Mouse (Mus musculus): ENCODE measurements around the gene Slc7a1.

Slc7a1 gene

DNA sequence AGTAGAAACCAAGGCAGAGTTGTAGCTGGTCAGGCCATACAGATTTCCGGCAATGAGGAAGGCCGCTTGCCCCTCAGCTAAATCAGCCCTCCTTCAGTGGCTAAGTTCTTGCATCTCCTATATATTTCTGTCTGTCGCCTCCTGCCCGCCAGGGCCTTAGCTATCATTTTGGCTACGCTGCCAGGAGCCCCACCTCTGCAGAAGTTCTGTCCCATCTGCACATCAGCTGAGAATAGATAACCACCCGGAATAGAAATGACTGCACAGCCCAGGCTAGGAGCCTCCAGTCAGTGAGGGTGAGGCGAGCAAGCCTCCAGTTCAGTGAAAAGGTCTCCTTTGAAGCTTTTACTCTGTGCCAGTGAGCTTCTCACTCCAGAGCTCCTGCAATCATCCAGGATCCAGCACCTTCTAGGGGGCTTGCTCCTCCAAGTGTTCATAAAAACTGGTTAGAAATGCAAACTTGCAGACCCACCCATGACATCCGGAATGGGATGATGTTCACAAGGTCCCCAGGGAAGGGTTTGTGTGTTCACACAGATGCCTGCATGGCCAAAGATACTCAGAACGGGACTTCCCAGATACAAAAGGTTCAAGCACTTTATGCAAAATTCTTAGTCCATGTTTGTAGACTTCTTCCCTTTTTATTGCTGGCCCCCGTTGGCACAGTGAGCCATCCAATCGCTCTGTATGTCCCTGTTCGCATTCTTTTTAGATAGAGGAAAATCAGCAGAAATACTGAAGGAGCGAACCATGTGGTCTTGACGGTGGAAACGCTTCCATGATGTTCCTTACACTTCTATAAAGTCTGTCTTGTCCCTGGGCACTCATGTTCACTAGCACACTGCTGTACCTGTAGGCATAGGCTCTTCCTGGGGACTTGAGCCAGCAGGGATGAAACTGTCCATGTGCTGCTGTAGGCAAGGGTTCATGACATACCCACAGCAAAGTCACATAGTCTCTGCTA, 10.4 kb downstream of the Slc7a1 start:
- DNase-seq: no peak

DNA sequence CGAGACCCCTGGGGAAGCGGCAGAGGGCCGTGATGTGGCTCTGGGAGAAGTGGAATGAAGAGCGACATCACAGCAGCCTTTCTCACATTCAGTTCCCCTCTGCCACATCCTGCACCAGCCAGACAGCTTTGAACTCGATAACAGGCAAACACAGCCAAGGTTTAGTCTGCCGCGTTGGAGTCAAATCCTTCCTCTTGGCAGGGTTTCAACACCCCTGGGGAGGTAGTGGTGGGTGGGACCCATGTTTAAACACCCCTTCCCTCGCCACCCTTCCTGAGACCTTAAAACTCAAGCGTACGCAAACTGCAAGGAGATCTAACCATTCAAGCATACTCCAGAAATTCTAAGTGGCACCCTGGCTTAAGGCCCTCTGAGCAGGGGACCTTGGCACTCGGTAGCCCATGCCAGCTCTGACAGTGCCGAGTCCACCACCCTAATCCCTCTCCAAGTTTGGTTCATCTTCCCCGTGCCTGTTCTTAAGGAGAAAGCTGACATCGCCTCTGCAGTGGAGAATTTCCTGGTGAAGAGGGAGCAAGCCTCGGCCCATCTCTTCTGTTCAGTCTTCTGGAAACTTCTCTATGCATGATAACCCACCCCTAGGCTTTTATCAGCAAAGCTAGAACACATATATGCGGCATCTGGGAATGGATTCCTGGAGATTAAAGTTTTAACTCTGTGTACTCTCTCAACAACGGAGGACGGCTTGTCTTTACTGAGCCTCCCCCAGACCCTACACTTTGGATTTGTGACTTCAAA, 11.3 kb downstream of the Slc7a1 start:
- peak in 1 of 2 experiments; percentile 51 for DNase-seq

DNA sequence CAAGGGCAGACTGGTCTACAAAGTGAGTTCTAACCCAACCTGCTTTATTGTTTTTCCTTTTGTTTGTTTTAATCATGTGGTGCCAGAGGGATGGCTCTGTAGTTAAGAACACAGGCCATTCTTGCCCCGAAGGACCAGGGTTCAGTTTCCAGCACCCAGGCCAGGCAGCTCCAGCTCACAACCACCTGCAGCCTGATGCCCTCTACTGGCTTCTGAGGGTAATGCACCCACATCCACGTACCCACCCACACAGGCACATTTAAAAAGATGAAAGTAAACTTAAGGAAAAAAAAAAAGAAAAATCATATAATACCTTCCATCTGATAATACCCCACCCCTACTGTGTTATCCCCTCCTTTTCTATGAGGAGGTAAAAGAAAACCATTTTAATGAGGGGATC, 11.9 kb downstream of the Slc7a1 start:
- no peak for DNase-seq

DNA sequence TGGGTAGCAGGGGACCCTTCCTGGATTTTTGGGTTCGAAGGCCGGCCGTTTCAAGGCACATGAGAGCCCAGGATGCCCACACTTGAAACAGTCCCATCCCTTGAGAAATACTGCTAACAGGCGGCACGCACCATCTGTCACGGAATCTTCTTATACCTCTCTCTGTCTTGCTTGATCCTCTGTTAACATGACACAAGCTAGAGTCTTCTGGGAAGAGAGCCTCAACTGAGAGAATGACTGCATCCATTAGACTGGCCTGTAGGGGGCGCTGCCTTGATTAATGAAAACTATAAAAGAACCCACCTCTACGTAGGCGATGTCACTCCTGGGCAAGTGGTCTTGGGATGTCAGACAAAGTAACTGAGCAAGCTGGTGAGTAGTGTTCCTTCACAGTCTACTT, 13.2 kb downstream of the Slc7a1 start:
- DNase-seq: no peak

DNA sequence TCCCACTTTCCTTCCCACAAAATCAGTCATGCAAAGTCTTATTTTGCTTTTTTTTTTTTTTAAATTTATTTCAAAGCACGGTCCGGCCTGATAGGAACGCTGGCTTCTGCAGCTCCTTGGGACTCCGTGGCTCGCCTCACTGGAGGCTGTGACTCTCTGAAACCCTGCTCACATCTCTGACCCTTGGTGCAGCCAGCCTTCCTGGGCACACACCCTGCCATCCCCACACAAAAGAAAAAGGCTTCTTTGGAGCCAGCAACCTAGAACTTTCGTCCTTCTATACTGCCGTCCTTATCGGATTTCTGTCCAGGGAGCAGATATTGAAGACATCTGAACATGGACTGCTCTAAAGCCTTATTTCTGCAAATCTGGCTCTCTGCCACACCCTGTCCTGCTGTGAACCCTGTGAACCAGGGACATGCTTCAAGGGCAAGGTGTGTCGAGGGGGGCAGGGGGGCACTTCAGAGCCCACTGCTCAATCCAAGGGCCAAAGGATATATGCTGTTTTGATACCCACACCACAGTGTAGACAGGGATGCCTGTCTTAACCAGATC, 15.1 kb downstream of the Slc7a1 start:
- no peak for DNase-seq

DNA sequence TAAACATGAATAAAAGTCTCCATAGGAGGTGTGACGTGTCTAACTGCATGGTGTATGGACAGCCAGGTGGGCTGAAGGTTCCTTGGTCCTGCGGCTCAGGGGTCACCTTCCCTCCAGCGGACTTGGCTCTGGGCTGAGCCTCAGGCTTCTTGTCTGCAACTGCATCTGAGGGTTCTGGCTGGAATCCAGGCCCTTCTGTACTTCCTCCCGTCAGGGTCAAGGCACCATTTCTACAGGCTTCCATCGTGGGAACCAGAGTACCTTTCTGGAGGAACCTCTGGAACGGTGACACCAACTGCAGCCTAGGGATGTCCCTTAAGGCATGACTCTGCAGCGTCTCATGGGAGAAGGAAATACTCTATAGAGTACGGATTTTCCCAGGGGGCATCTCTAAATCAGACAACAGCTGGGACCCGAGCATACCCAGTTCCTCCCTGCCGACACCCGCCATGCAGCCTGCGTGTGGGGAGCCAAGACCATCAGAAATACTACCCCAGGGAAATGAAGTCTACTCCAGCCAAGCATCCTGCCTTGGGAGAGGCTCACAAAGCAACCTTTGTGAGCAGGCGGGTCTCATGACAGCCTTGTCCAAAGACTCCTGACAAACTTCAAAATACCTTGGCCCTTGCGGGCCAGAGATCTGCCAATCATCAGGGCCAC, 15.7 kb downstream of the Slc7a1 start:
- no peak for DNase-seq

DNA sequence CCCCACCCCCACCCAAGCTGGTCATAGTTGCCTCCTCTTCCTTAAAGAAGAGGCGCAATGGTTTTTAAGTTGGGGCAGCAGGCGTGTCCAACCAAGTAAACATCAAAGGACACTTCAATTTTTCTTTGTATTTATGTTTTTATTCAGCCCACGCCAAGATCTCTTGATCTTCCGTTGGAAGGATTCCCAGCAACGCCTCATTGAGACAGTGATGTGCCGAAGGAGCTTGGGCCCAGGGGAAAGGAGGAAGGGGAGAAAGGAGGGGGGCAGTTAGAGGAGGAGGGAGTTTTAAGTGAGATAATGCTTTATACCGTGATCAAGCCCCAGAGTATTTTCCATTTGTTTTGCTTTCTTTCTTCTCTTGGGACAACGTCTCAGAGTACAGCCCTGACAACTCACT, 18.6 kb downstream of the Slc7a1 start:
- DNase-seq: no peak

DNA sequence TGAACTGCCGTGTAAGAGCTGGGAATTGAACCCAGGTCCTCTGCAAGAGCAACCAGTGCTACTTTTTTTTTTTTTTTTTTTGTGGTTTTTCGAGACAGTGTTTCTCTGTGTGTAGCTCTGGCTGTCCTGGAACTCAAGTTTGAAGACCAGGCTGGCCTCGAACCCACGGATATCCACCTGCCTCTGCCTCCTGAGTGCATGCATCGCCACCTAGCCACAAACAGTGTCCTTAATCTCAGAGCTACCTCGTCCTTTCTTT, 19.5 kb downstream of the Slc7a1 start:
- DNase-seq: no peak

DNA sequence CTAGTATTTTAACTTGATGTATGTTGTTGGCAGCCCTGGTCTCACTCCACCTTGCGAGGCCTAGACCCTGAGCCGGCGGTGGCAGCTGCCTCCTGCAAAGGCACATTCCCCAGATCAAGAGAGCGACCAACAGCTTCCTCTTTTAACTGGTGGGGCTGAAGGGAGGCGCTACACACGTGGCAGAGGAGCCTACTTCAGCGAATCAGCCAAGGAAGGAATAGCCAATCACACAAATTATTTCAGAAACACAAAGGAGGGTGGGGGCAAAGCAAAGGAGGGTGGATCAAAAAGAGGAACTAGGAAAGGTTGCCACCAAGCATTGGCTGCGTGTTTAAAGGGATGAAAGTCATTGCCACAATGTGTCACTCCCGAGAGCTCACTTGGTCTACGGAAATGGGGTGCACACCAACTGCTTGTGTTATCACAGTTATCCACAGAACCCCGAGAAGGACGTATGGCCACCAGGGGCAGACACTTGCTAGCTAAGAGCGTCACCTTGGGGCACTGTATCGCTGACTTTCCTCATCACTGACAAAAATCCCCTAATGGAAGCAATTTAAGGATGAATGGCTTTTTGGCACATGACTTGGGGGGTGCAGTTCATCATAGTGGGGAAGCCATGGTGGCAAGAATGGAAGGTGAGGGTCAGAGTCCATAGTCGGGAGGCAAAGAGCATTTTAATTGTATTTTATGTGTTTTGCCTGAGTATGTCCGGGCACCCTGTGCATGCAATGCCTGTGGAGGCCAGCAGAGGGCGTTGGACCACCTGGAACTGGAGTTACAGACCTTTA, 20.1 kb downstream of the Slc7a1 start:
- peak; percentile 47 to 63 for DNase-seq

DNA sequence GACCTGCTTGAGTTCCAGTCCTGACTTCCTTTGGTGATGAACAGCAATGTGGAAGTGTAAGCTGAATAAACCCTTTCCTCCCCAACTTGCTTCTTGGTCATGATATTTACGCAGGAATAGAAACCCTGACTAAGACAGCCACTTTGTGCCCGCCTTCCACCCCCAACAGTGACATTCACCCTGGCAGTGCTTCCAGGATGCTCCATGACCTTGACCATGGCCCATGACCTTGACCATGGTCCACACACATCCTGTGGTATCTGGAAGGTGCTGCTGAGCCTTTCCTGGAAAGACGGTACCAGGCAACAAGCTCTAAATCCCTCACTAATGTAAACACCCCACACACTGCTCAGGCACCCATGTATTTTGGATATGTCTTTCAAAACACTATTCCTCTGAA, 21.0 kb downstream of the Slc7a1 start:
- DNase-seq: no peak

DNA sequence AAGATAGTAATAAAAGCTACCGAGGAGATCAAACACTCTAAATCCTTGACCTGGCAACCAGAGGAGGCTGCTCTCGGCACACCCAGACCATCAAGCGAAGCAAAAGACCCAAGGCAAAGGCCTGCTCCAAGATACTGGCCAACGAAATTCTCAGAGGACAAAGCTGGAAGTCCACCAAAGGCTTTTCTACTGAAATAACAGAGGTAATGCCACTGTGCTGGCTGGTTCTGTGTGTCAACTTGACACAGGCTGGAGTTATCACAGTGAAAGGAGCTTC, 21.5 kb downstream of the Slc7a1 start:
- no peak for DNase-seq

DNA sequence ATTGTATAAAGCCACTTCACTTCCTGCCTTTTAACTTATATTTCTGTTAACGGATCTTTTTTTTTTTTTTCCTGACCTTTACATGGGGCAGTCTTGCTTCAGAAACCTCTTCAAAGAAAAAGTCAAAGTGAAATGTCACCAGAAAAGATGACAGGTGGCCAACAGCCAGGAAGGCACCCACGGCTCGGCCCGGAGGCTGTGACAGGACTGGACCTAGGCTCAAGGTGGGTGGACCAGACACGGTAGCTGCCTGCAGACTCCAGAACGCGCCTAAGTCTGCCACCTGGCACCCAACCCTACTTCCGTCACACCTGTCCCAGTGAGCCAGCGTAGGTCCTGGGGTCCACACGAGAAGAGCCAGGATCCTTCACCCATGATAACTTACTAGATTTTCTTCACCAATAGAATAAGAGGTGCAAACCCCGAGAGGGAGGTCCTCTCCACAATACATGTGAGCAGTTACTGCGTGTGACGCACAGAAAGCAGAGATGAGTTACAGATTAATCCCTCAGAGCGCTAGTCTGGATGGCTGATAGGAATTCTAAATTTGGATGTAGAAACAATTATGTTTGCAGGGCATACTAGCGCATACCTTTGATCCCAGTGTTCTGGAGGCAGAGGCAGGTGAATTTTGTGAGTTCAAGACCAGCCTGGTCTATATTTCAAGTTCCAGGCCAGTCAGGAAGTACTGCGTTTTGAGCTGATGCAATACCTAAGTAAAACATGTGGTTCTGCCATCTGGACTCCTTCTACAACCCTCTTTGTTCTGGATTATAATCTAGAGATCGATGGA, 22.1 kb downstream of the Slc7a1 start:
- no peak for DNase-seq

DNA sequence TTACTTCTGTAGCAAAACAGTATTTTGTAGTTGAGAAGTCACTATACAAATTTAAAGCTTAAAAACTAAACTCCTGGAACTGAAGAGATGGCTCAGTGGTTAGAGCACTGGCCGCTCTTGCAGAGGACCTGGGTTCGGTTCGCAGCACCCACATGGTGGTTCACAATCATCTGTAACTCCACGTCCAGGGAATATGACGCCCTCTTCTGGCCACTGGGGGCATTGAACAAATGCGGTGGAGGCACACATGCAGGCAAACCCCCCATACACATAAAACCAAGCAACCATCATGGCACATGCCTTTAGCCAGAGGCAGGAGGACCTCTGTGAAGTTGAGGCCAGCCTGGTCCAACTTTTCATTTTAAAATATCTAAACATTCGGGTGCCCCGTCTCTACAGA, 23.3 kb downstream of the Slc7a1 start:
- no peak for DNase-seq

DNA sequence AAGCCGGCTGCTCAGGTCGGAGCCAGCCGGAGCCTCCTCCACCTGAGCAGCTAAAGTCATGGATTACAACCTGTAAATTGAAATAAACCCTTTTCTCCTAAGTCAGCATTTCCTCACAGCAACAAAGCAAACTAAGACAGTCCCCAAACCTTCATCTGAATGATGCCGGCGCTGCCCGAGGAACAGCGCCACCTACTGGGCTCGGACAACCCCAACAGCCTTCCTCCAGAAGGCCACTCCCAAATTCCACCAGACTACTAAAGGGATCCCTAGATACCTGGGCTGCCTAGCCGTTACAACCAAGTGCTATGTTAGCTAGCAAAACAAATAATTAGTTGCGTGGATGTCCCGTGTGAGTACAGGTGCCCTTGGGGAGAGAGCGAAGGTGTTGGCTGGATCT, 24.2 kb downstream of the Slc7a1 start:
- no peak for DNase-seq

DNA sequence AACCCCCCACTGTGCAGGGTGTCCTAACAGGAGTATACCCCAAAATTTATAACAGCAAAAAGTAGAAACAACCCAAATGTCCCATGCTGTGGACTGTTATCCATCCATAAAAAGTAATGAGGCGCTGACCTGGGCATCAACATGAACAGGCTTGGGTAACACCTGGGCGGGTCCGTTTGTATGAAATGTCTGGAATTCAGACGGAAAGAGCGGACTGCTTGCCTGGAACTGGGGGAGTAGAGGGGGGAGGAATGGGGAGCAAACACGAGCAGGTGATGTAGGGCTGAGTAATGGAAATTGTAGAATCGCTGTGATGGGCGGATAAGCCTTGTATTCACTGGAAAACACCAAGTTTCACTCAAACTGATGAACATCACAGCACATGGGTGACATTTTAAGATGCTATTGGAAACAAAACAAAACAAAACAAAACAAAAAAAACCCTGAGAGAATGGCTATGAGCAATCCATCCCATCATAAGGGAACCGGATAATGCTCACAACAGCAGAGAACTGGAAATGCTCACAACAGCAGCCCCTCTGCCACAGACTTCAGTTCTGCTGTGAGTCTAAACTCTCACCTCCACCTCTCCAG, 26.5 kb downstream of the Slc7a1 start:
- no peak for DNase-seq

DNA sequence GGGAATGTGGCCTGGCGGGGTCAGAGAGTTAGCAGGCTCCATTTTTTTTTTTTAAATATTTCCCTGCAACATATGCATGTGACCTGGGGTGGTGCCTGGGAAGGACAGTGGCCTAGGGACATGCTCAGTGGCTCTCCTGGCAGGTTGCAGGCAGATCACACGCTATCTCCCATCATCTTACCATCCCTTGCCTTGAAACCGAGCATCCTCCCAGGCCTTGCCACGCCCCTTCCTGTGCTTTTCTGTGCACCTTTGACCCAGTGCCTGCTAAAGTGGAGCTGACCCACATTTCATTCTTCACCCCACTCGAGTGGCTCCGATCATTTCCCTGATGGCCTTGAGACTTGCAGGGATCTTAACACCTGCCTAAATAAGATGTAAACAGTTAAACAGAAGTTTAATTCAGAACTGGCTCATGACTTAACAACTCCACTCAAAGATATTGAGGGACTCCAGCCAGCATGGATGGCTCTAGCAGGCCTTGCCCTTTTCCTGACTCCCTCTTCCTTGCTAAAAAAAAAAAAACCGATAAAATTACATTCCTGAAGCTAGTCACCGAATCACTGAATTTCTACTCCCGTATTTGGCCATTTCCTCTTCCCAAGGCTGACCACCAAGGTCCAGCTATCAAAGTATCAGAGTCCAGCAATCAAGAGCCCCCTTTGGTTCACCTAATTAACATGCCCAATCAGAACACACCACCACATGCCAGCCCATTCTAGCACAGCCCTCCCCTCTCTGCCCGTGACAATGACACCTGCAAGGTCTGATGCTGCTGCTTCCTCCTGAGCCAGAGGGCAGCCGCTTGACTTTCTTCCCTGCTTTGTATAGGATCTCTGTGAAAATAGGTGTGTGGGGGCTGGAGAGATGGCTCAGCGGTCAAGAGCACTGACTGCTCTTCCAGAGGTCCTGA, 27.4 kb downstream of the Slc7a1 start:
- no peak for DNase-seq

DNA sequence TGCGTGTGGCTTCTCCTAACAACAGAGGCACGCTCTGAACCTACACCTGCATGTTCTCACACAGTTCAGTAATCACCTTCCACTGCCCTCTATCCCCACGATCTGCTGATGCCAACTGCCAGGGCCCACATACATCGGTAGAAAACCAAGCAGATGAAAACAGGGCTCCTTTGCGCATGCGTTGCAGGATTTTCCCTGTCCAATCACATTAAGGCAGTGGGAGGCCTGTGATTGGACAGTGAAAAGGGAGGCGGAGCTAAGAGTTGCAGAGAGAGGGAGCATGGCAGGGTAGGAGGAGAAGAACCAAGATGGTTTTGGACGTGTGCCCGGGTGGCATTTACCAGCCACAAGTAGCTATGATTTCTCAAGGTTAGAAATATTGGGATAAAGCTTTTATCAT, 28.3 kb downstream of the Slc7a1 start:
- no peak for DNase-seq

DNA sequence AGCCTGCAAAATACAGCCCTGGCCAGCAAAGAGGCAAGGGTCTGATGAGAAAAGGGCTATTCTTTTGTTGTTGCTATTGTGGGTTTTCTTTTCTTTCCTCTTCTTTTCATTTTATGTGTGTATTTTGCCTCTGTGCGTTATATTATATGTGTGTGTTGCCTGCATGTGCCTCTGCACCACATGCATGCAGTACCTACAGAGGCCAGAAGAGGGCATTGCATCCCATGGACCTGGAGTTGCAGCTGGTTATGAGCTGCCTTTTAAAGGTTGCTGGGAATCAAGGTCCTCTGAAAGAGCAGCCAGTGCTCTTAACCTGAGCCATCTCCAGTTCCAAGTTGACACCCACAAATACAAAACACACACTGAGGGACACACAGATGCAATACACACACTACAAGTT, 29.1 kb downstream of the Slc7a1 start:
- no peak for DNase-seq

DNA sequence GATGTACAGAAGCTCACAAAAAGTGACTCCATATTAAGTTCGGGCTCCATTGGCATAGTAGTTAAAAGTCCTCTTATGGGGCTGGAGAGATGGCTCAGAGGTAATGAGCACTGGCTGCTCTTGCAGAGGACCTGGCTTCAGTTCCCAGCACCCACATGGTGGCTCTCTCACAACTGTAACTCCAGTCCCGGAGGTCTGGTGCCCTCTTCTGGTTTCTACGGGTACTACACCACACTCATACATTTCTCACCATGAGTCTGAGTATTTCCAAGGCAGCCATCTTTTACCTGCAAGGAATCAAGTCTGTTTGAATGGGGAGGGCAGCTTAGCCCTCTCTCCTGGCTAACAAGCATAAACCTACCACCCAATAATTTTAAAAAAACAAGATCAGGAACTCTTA, 30.5 kb downstream of the Slc7a1 start:
- no peak for DNase-seq

DNA sequence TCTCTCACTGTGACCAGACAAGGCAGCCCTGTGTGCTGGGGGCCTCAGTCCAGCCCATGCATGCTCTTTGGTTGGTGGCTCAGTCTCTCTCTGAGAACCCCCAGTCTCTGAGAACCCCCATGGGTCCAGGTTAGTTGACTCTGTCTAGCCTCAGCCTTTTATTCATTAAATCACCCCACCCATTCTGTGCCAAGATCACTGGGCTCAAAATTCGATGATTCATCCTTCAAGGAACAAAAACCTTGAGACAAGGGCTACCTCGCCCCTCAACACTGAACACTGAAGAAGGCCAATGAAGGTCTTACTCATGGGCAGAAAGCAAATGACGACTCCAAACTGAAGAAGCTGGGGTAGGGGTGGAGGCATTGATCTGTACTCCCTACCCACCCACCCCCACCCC, 31.9 kb downstream of the Slc7a1 start:
- DNase-seq: no peak

DNA sequence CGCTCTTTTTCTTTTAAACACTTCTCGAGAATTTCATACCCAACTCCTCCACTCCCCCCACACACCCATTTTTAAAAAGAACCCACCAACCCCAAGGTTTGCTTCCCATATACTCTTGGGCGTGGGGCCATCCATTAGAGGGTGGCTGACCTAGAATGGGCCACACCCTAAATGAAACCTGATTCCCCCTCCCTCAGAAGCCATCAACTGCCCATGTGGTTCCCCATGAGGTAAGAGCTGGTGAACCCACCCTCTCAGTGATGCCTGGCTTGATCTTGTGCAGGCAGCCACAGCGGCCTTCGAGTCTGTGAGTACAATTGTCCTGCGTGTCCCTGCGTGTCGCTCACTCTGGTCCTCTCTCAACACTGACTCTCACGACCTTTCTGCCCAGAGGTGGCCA, 33.2 kb downstream of the Slc7a1 start:
- no peak for DNase-seq
